Mouse (Mus musculus) forebrain, embryonic 16.5 days (tissue): Measurements from ENCODE around the gene Dcun1d4. TPM values are rescaled to one million over a fixed set of nuclear protein-coding genes. Genes with fewer than 3 reads are reported as not detected.

Source experiments
- ATAC-seq: fragments of 200-750 bp; cut with Nextera tagmentation; 2 replicates; pipeline ENCODE4 v1.8.0; 2017; ENCODE audit warnings: mild to moderate bottlenecking, moderate library complexity
- H3K27ac ChIP-seq: fragments of 300-500 bp; sonication (generic); 2 replicates; pipeline ENCODE4 v1.5.1; 2014; ENCODE audit warnings: low read length, control low read depth
- H3K27me3 ChIP-seq: fragments of 300-500 bp; sonication (generic); replicated peaks from 2 replicates; pipeline ENCODE4 v1.6.1; 2014; ENCODE audit warnings: low read length; ENCODE audit not compliant: control insufficient read depth, insufficient read depth
- H3K36me3 ChIP-seq: fragments of 300-500 bp; sonication (generic); 2 replicates; pipeline ENCODE4 v1.6.1; 2014; ENCODE audit not compliant: control insufficient read depth, insufficient read depth
- H3K4me1 ChIP-seq: fragments of 300-500 bp; sonication (generic); replicated peaks from 2 replicates; pipeline ENCODE4 v1.6.1; 2014; ENCODE audit warnings: low read length; ENCODE audit not compliant: control insufficient read depth, insufficient read depth
- H3K4me2 ChIP-seq: fragments of 300-500 bp; sonication (generic); 2 replicates; pipeline ENCODE4 v1.6.1; 2014; ENCODE audit warnings: mild to moderate bottlenecking, low read length, control low read depth
- H3K4me3 ChIP-seq: fragments of 300-500 bp; sonication (generic); replicated peaks from 2 replicates; pipeline ENCODE4 v1.5.1; 2014; ENCODE audit warnings: mild to moderate bottlenecking, low read length, control low read depth
- H3K9ac ChIP-seq: fragments of 300-500 bp; sonication (generic); replicated peaks from 2 replicates; pipeline ENCODE4 v1.6.1; 2014; ENCODE audit warnings: low read depth, low read length, control low read depth
- H3K9me3 ChIP-seq: fragments of 300-500 bp; sonication (generic); 2 replicates; pipeline ENCODE4 v1.6.1; 2016; ENCODE audit warnings: low read length; ENCODE audit not compliant: control insufficient read depth
- WGBS: fragments of 180-500 bp; shearing (Covaris S2); extraction: QIAGEN DNeasy Blood & Tissue Kit; methylation state at CpG from one replicate; pipeline ENCODE4 v1.1.7; 2014; 5-methylcytosine and 5-hydroxymethylcytosine counted together
- polyA plus RNA-seq: library from polyadenylated mRNA; unstranded; fragments of >200 nt; fragmentation: Nextera tagmentation; extraction: Ambion mirVana; gene quantifications from 2 replicates; pipeline ENCODE4 v1.2.1, GENCODE M21; 2015

Dcun1d4 gene
- polyA plus RNA-seq, 1 experiment from 2014 or later, result 46.5 TPM

DNA sequence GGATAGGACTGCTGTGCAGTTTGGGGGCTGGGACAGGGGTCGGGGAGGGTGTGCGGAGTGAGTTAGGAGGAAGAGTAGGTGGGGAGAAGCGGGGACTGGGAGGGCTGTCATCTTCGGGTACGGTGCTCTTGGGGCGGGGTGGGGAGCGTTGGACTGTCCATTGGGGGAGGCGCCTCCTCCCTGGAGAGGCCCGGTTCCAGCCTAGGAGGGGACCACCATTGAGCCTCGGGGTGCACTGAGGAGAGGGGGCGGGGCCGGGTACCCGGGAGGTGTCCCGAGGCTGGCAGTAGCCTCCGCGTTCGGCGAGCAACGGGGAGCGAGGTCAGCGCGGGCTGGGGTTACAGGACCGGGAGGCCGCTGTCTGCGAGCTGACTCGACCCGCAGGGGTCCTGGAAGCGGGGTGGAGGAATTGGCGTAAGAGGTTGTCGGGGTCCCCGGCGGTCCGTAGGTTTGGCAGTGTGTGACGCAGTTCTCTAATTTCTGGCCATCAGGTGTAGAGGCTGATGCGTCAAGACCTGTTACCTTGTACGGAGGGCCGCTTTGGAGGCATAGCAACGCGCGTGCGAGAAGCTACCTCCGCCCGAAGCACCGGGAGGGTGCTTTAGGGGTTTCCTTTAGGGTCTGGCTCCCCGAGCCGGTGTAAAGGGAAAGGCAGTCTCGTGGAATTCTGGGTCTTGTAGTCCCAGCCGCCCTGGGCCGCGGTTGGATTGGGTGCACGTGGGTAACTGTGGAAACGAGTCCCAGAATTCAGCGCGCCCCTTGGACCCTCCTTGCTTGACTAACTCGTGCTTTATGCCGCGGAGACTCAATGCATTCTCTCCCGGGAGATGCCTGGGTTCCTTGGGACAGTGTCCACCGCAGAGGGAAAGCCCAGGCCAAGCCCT, 11.3 kb downstream of the Dcun1d4 start:
- ATAC-seq, result peak; percentile 85
- Histone ChIP-seq H3K9ac (peak overlapping the region; percentile 78), H3K4me2 (peak overlapping the region; percentile 86), H3K4me1 (peaks cover 12% of the 10 kb centered on the region), H3K36me3 (no peaks in the 10 kb centered on the region), H3K27ac (peak overlapping the region; percentile 97), H3K27me3 (no peaks in the 10 kb centered on the region), H3K9me3 (no peaks in the 10 kb centered on the region), H3K4me3 (peak overlapping the region; percentile 94)
- 0% methylated on average over 56 of the region's 59 CpGs for WGBS

DNA sequence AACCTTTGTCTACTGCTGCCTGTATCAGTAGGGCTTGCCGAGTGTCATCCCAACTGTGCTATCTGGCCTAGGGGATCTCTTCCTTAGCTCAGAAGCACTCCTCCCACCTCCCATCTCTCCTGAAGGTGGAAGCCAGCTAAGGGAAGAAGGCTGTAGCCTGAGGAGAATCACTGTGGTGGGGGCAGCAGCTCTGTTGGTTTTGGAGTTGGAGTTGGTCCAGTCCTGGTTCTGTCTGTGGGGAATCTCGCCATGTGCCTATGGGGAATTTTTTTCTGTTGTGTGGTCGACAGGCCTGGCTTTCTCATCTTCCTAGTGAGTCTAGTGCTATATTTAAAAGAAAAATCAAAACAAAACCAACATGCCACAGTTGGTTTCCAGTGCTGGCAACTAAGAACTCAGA, 16.6 kb downstream of the Dcun1d4 start:
- ATAC-seq, result no peak
- peaks cover 6% of the 10 kb centered on the region for H3K4me1 ChIP-seq
- H3K4me2 ChIP-seq, result no peak overlapping the region
- no peak overlapping the region for H3K27ac ChIP-seq
- H3K9ac ChIP-seq, result no peak overlapping the region
- 80% methylated on average over 3 of the region's 3 CpGs for WGBS
- no peaks in the 10 kb centered on the region for H3K36me3 ChIP-seq
- H3K4me3 ChIP-seq, result no peak overlapping the region
- no peaks in the 10 kb centered on the region for H3K9me3 ChIP-seq
- no peaks in the 10 kb centered on the region for H3K27me3 ChIP-seq

DNA sequence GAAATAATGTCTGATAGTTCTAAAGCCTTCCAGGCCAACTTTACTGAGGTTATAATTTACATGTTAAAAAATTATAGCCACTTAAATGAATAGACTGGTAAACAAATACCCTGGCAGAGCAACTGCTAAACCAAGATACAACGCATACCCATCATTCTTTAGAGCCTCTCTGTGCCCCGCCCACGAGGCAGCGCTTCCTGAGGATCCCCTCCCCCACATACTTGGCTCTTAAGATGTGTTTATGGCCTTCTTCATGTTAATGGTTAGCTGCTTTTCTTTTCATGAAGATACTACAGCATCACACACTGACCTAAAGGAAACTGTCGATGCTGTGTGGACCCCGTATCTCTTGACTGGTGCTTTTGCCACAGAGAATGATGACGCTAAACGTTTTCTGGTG, 17.8 kb downstream of the Dcun1d4 start:
- H3K36me3 ChIP-seq, result no peaks in the 10 kb centered on the region
- no peak overlapping the region for H3K9ac ChIP-seq
- H3K4me3 ChIP-seq, result no peak overlapping the region
- 91% methylated on average over 8 of the region's 8 CpGs for WGBS
- no peaks in the 10 kb centered on the region for H3K27me3 ChIP-seq
- H3K4me2 ChIP-seq, result no peak overlapping the region
- no peak for ATAC-seq
- no peak overlapping the region for H3K27ac ChIP-seq
- no peaks in the 10 kb centered on the region; the same call in 1 of the 2 replicates for H3K4me1 ChIP-seq
- H3K9me3 ChIP-seq, result no peaks in the 10 kb centered on the region

DNA sequence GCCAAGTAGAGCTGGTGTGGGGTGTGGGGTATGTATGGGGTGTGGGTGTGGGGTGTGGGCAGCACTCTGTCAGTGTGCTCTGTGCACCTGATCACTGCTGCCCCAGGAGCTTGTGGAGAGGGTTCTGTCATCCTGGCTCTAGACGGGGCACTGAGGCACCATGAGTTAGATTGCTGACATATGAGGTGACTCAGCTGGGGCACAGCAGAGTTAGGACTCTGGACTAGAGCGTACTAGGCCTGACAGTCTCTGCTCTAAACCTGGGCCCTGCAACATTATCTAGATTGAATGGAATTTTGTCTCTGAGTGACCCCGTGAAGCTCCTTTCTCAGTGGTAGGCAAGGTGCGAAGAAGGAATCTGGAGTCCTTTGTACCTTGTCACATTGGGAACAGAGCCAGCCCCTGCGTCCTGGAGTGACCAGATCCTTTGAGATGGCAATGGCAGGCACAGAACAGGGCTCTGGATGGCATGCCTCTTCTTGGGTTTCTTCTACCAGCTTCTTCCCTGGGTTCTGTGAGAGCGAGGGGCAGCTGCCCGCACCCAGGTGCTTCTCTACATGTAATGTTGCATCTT, 20.2 kb downstream of the Dcun1d4 start:
- H3K27me3 ChIP-seq, result no peaks in the 10 kb centered on the region
- peaks cover 6% of the 10 kb centered on the region for H3K4me1 ChIP-seq
- H3K27ac ChIP-seq, result no peak overlapping the region
- no peak for ATAC-seq
- H3K9ac ChIP-seq, result no peak overlapping the region
- H3K4me3 ChIP-seq, result no peak overlapping the region
- 78% methylated on average over 7 of the region's 7 CpGs for WGBS
- H3K4me2 ChIP-seq, result no peak overlapping the region
- H3K36me3 ChIP-seq, result no peaks in the 10 kb centered on the region
- H3K9me3 ChIP-seq, result no peaks in the 10 kb centered on the region

- no peaks in the 10 kb centered on the region for H3K36me3 ChIP-seq
- no peaks in the 10 kb centered on the region for H3K9me3 ChIP-seq
- H3K4me2 ChIP-seq, result no peak overlapping the region
- H3K4me3 ChIP-seq, result no peak overlapping the region
- peaks cover 13% of the 10 kb centered on the region for H3K4me1 ChIP-seq
- 94% methylated on average over 9 of the region's 9 CpGs for WGBS
- no peak overlapping the region for H3K9ac ChIP-seq
- no peaks in the 10 kb centered on the region for H3K27me3 ChIP-seq
- no peak overlapping the region for H3K27ac ChIP-seq
- ATAC-seq, result no peak
Observed at GRCm38 (mm10) chr5:73502422-73502821, 21.6 kb downstream of the Dcun1d4 start.

- Histone ChIP-seq H3K4me1 (peaks cover 13% of the 10 kb centered on the region), H3K4me3 (no peak overlapping the region), H3K27ac (no peak overlapping the region), H3K9ac (no peak overlapping the region), H3K4me2 (no peak overlapping the region), H3K36me3 (no peaks in the 10 kb centered on the region), H3K27me3 (no peaks in the 10 kb centered on the region), H3K9me3 (no peaks in the 10 kb centered on the region)
- 80% methylated on average over 12 of the region's 12 CpGs for WGBS
- ATAC-seq, result no peak
Observed at GRCm38 (mm10) chr5:73503015-73503757, 22.4 kb downstream of the Dcun1d4 start.

DNA sequence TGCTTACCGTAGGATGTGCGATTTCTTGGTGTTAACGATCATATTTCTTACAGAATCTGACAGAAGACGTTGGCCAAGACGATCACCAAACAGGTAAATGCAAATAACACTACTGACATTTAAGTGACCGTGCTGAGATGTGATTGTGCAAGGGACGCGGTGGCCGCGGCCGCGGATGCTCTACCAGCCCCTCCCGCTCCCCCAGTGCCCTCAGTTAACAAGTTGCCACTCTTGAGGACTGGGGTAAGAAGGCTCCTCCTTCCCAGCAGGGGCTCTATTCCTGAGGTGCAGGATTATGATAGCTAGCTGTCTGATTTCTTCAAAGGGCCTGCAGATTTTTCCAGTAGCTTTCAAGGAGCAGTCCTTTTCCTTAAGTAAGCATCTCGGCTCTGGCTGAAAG, 30.3 kb downstream of the Dcun1d4 start:
- no peak overlapping the region for H3K4me2 ChIP-seq
- no peak overlapping the region for H3K27ac ChIP-seq
- H3K4me3 ChIP-seq, result no peak overlapping the region
- H3K36me3 ChIP-seq, result peaks cover 9% of the 10 kb centered on the region; the same call in 1 of the 2 replicates
- WGBS, result 80% methylated on average over 14 of the region's 14 CpGs
- H3K9me3 ChIP-seq, result no peaks in the 10 kb centered on the region
- no peaks in the 10 kb centered on the region for H3K27me3 ChIP-seq
- H3K9ac ChIP-seq, result no peak overlapping the region
- ATAC-seq, result no peak
- peaks cover 6% of the 10 kb centered on the region for H3K4me1 ChIP-seq

DNA sequence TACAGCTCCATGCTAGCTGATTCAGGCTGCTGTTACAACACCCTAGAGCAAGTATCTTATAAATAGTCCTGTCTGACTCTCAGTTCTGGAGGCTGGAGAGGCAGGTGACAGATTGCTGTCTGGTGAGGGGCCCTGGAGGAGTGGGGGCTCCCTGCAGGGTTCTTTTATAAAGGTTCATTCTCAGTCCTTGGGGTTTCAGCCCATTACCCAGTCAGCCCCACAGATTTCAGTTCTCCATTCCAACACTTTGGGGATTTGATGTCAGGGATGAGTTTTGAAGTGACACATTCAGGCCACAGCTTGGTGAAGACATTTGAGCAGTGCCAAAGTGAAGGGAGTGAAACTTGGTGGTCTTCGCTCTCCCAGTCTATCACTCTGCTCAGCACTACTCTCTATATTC, 31.4 kb downstream of the Dcun1d4 start:
- Histone ChIP-seq H3K27me3 (no peaks in the 10 kb centered on the region), H3K4me3 (no peak overlapping the region), H3K9ac (no peak overlapping the region), H3K27ac (no peak overlapping the region), H3K4me1 (no peaks in the 10 kb centered on the region), H3K36me3 (peaks cover 11% of the 10 kb centered on the region), H3K9me3 (no peaks in the 10 kb centered on the region), H3K4me2 (no peak overlapping the region)
- ATAC-seq, result no peak
- 94% methylated on average over 1 of the region's 1 CpGs for WGBS

GRCm38 (mm10) chr5:73512661-73513060, 31.9 kb downstream of the Dcun1d4 start:
- no peak overlapping the region for H3K27ac ChIP-seq
- no peak overlapping the region for H3K9ac ChIP-seq
- 80% methylated on average over 9 of the region's 9 CpGs for WGBS
- no peak overlapping the region for H3K4me2 ChIP-seq
- no peaks in the 10 kb centered on the region for H3K27me3 ChIP-seq
- H3K4me1 ChIP-seq, result no peaks in the 10 kb centered on the region
- no peak overlapping the region for H3K4me3 ChIP-seq
- peaks cover 11% of the 10 kb centered on the region for H3K36me3 ChIP-seq
- no peaks in the 10 kb centered on the region for H3K9me3 ChIP-seq
- no peak for ATAC-seq
